Mouse (Mus musculus) ES-Bruce4 (cell line): ENCODE measurements around the gene B230217C12Rik.

Source experiments
- CTCF ChIP-seq: IDR thresholded peaks from one replicate; pipeline ENCODE4 v1.8.1; 2011; ENCODE audit warnings: low read depth, low read length
- EP300 ChIP-seq: IDR thresholded peaks from 2 replicates; pipeline ENCODE4 v1.6.1; 2011; ENCODE audit warnings: low read depth, low read length; ENCODE audit not compliant: insufficient read depth

GRCm38 (mm10) chr11:97817379-97817778 is 23.2 kb upstream of the B230217C12Rik start:
- TF ChIP-seq CTCF, result no peak
- TF ChIP-seq EP300, result no peak
